Mouse (Mus musculus): ENCODE data around the gene Gm49387.

The Gm49387 gene

DNA sequence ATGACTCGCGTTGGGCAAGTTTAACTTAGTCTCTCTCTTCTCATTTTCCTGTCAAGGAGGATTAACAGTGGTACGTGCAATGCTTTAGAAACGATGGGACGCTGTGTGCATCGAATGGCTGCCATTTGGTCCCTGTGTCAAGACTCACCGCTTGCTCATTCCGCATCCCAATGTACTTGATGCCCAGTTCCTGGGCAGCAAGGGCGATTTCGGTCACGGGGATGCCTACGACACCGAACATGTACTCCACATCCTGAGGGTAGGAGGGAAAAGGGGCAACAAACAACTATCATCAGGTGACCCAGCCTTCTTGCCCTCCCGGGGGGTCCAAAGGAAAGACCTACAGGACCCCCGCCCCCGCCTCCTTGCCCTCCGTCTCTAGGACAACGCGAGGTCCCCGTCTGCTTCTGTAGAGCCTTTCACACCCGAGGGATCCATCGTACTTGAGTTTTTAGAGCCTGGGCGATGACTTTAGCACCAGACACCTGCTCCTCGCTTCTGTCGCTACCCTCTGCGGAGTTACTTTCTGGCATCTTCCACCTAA is at the start of gene Gm49387:
TSS of gene Gm49387 (minus strand) at position 533 of the 544 bp plus-strand sequence.
- no peak for DNase-seq (ENCODE audit: low spot score in 2 of 2)

DNA sequence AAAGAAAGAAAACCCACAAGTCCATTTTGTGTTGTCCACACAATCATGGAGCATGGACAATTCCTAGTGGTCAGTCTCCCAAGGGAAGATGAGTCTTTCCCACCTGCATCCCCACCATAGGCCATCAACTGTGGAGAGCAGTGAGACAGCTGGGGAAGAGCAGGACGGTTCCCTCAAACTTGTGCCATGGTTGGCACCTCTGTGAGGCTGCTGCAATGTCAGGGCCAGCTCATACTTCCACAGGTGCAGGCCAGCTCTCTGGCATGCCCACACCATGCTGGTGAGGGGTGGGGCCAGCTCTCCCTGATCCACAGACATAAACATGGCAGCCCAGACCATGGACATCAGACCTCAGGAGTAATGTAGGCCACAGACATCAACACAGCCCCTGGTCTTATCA is 45.6 kb upstream of the Gm49387 start:
- no peak for DNase-seq (ENCODE audit: low spot score in 2 of 2)

DNA sequence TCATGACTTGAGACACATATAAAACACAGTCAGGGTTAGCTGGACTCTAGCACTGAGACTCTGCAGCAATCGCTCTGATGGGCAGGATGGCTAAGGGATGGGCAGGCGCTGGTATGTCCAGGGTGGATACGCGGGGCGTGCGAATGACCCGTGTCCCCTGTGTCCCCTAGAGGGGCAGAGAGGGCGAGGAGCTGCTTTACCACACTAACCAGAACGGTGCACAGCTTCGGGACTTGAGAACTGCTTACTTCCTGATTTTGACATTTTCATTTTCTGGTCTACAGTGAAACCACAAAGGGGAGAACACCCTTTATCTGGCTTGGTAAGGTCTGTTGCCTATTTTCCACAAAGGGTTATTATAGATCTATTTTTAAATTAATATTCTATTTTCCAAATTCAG is 45.0 kb upstream of the Gm49387 start:
- no peak for DNase-seq (ENCODE audit: low spot score in 2 of 2)

DNA sequence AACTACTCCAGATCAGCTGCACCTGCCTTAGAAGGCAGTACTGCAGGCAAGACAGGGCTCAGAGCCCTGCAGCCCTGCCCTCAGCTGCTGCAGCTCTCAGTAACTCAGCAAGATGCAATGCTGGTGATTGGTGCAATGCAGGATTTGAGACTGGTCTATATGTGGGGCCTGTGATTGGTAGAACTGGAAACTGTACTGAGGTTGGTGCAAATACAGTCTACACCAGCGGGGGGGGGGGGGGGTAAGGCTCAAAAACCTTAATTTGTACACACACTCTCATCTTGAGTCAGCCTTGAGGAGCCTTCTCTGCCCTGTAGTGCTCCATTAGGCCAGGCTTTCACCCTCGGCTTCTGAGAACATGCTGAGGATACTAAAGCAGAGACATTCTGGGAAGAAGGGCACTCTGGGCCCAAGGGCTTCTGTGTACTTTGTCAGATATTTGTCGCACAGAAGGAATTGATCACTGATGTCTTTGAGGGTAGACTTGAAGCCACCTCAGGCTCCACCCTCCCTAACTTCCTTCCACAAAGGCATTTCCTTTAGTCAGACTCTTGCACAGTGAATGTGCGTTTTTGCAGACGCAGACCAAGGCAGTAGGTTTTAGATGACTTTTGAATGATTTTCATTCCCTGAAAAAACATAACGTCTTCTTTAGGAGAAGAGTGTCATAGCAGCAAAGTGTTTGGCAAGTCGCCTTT is 43.8 kb upstream of the Gm49387 start:
- no peak for DNase-seq (ENCODE audit: low spot score in 2 of 2)

DNA sequence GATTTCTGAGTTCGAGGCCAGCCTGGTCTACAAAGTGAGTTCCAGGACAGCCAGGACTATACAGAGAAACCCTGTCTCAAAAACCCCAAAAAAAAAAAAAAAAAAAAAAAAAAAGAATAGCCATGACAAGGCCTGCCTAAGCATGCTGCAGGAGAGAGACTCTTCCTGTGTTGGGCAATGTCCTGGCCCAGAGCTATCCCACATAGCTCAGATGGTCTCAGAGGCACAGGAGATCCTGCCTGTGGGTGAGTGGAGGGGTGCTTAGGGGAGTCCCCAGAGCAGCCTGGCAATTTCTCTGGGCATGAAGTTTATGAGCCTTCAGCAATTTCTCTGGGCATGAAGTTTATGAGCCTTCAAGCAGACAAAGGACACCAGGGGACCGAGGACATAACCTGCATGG is 42.9 kb upstream of the Gm49387 start:
- no peak for DNase-seq (ENCODE audit: low spot score in 2 of 2)

DNA sequence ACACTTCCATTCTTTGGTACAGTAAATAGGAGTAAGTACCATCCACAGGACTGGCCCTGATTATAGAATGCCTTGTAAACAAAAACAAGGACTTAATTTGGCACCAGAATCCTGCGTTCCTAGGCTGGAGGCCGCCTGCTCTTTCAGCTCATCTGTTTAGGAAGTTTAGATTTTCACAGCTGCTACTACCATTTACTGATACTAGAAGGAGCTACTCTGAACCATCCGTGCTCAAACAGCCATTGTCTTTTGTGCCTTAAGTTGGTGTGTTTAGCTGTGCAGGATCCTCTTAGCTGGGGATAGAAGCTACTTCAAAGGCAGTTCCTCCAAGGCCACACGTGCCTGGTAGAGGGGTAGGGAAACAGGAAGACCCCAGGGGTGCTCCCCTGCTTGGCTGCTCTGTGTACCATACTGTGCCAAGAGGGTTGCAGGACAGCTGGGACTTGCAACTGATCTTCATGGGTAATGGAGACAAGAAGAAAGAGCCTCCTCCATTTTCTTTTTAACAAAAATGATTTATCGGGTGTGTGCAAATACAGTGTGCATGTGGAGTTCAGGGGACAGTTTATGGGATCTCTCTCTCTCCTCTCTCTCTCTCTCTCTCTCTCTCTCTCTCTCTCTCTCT is 41.4 kb upstream of the Gm49387 start:
- no peak for DNase-seq (ENCODE audit: low spot score in 2 of 2)

DNA sequence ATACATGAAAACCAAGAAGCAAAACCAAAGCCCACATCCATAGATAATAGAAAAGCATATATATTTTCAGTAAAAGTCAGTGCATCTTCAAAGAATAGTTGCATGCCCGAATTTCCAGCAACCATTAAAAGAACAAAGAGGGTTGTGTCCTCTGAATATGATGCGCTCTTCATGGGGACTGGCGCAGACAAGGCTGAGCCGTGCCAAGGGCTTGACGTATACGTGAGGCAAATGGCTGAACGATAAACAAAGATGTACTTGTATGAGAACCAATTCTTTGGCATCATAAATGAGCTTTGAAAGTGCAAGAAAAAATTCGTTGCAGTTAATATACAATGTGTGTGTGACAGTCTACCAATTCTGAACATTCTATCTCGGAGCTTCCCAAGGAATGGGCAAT is 40.6 kb upstream of the Gm49387 start:
- DNase-seq (ENCODE audit: low spot score in 2 of 2), result no peak

DNA sequence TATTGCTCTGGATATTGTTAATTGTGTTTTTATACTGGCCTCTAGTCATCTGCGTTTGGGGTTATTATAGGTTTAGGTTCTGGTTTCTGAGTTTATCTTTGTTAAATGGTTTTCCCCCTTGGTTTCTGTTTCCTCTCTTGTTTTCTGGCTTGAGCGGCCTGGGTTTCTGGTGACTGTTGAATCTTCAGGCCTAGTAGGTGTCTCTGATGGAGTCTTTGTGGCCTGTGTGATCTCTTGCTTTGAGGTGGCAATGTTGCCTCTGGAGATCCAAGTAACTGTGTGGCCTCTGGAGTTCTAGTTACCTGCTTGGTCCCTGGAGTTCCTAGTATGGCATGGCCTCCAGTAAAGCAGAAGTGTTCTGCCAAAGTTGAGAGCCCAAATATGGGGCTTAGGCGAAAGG is 40.0 kb upstream of the Gm49387 start:
- DNase-seq (ENCODE audit: low spot score in 2 of 2), result no peak

DNA sequence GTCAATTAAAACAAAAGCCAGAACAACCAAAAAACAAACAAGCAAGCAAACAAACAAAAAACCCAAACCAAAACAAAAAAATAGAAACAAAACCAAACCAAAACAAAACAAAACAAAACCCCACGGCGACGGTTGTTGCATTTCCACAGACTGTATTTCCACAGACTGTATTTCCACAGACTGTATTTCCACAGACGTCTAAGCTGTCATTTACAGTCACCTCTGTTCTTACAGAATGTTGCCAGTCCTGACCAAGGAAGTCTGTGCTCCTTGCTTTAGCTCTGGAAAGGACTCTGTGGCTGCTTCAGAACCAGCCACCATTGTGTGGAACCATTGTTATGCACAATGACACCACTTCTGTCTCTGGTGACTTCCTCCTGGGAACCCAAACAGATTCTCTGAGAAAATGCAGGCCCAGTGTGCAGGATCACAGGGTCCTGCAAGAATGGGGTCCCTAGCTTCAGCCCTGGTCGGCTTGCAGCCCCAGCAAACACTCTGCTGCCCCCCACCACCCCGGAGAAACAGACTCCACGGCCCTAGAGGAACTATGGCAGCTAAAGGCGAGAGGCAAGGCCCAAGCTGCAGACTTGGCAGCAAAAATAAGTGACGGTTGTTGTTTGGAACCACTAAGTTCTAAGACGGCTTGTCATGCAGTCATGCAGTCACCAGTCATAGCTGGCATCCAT is 31.1 kb upstream of the Gm49387 start:
- no peak for DNase-seq (ENCODE audit: low spot score in 2 of 2)

DNA sequence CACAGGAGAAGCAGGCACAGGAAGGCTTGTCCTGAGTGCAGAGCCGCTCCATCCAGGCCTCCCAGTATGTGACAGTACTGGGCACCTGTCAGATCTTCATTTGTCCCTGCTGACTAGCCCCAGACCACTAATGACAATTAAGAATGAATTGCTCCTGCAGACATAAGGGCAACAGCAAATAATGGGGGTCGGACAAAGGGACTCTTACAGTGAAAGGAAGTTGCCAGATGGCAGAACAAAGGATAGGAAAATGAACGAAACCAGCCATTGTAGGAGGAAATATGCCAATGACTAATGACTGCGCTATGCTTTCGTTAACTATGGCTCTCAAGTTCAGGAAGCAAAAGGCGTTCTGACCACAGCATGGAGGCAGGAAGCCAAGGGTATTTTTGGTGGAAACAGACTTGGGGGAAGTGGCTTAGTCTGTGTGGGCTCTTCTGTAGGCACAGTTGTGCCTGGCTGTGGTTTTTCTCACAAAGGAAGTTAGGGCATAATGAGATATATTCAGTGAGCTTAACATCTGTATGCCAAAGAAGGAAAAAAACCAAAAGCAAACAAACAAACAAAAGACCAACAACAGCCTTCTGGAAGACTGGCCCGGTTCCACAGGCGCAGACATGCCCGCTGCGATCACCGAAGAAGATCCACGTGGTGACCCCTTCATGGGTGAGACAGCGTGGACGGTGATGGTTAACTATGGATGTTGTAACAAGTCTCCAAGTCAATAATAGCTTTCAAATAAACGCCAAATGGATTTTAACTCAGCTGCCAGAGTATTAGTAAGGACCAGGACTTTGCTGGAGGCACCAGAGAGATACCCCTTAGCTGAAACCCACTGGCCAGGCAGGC is 29.2 kb upstream of the Gm49387 start:
- no peak for DNase-seq (ENCODE audit: low spot score in 2 of 2)

DNA sequence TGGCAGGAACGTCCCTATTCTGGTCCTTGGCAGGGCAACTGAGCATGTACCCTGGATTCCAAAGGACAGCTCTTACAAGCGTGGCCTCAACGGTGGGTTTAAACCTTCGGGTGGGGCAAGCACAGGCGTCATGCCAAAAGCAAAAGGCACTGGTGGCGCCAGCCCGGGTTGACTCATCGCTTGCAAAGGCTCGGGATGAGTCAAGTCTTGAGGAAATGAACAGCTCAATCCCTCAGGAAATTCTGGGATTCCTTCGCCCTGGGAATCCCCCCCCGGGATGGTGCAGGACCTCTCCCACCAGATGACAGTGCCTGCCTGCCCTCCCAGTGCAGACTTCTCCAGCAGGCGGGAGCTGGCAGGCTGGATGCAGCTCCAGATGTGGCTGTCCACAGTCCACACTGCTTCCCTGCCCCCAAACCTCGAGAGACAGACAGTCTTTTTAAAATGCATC is 28.5 kb upstream of the Gm49387 start:
- peak; percentile 61 to 67 for DNase-seq (ENCODE audit: low spot score in 2 of 2)

DNA sequence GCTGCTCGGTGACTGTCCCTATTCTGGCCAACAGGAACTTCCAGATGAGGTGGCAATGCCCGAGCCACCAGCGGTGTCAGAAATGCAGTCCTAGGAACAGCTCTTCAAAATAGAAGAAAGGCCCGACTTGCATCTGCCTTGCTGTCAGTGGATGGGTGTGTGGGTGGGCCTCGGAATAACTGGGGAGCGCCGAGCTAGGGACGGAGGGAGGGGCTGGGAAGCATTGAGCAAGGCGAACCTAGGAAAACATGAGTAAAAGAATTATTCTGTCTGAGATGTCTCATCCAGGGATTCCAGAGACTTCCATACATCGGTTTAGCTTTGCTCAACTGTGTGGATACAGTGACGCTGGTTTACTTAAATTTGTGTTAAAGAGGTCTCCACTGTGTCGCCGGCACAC is 27.6 kb upstream of the Gm49387 start:
- peak in 1 of 2 experiments; percentile 60 for DNase-seq (ENCODE audit: low spot score in 2 of 2)

DNA sequence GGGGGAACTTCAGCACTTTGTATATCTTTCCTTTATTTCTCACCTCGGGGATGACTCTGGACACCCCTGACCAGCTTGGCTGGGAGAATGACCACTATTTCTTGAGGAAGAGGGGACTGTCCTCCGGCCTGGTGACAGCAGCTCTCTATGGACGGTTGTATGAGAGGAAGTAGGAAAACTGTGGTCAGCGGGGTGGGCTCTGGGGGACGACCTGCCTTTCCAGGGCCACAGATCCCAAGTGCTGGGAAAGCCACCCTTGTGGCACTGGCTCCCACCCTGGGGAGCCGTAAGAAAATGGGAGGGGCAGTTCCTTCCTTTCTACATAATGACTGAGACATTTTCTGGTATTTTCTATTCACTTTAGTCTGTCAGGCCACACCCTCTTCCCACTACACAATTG is 27.1 kb upstream of the Gm49387 start:
- no peak for DNase-seq (ENCODE audit: low spot score in 2 of 2)

DNA sequence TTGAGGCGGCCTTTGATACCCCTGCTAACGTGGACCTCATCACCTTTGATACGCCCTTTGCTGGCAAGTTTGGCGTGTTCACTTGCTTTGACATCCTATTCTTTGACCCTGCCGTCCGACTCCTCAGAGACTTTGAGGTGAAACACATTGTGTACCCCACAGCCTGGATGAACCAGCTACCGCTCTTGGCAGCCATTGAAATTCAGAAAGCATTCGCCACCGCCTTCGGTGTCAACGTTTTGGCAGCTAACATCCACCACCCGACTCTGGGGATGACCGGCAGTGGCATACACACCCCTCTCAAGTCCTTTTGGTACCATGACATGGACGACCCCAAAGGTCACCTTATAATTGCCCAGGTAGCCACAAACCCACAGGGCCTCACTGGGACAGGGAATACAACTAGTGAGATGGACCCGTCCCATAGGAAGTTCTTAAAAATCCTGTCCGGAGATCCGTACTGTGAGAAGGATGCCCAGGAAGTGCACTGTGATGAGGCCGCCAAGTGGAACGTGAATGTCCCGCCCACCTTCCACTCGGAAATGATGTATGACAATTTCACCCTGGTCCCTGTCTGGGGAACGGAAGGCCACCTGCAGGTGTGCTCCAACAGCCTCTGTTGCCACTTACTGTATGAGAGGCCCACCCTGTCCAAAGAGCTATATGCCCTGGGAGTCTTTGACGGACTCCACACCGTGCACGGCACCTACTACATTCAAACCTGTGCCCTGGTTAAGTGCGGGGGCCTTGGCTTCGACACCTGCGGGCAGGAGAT is 26.4 kb upstream of the Gm49387 start:
- no peak for DNase-seq (ENCODE audit: low spot score in 2 of 2)

DNA sequence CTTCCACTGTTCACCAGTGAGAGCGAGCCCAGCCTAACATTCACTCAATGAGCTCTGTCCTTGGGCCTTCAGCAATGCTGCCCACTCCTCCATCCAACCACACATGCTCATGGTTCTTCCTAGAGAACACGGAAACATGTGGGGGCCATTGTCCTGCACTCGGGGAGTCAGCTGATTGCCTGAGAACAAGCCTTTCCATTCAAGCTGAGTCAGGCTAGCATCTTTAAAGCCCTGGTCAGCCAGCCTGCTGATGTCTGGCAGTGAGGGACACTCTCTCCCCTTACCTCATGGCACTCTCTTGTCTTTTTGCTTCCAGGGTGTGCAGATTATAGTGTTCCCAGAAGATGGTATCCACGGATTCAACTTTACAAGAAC is 24.9 kb upstream of the Gm49387 start:
- DNase-seq (ENCODE audit: low spot score in 2 of 2), result no peak

DNA sequence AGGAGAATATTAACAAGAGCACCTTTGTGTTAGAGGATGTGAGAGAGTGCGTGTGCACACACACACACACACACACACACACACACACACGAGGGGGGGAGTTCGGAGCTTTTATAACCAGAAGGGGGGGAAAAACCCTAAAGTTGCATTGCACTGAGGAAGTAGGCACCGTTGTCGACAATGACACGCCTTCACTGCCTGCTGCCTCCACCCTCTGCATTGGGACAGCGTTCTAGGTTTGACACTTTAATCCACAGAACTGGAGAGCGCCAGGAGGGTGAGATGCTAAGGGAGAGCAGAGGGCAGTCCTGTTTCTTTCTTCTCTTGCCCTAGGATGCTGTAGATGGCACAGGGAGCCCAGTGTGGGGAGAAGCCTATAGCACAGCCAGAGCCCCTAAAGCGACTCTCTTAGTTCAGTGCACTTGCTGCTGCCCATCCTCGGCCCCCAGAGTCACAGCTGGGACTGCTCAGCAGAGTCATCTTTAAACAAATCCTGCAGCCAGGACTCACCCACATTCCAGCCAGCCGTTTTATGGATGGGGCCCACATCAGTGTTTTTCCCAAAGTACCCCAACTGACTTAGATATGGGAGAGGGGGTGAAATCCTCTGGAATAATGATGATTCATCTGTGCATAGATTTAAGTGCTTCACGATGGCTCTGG is 24.4 kb upstream of the Gm49387 start:
- DNase-seq (ENCODE audit: low spot score in 2 of 2), result no peak

DNA sequence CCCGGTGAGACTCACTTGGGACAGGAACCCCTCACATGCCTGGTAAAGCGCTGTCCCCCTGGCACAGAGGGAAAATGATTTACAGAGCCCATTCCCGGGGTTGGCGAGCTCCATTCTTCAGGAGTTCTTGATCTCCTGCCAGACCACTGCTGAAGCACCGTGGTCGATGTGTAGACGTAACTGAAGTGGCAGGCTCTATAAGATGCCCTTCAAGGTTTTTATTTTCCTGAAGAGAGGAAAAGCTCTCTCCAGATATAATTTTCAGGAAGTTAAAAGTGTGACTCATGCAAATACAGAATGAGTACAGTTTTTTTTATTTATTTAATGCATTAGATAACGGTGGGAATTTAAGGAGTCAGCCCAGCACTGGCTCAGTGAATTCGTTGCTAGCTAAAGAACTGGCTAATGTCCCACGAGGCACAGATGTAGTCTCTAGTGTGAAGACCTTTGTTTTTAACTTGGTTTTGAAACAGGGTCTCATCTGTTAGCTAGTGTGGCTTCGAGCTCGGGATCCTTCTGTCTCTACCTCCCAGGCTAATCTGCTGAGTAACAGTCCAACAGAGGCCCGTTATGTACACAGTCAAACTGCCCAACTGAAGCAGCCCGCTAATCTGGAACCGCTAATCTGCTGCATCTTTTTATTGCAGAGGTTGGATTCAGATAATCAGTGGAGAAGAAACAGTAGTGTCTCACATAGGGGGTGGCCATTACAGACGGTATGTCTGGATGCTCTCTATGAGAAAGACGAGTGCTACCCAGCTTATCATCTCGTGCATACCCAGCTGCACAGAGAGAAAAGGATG is 23.6 kb upstream of the Gm49387 start:
- no peak for DNase-seq (ENCODE audit: low spot score in 2 of 2)

DNA sequence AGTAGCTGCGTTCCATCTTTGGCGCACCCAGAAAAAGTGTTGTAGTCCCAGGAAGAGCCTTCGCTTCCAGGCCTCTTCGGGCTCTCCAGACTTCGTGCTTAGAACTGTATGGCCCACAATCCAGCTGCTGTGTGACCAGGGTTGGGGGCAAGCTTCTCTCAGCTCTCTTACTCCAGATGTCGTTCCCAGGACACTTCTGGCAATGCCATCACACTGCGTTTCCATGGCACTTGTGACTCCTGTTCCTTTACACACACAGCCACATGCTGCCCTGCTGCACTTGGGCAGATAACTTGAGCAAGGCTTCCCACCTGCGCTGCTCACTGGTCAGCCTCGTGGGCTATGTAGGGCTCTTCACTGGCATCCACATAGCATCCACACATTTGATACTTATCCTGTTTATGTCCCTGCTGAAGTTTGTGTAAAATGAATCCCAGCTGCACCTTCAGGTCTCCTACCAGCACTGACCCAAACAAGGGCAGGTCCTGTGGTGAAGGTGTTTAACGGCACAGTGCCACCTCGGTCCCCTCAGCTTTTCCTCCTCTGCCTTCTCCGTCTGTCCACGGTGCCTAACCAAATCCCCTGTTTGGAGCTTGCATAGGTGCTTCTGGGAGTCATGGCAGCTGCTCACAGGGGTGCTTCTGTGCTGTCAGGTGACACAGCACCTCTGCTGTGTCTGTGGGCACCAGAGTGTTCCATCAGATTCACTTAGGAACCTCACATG is 22.9 kb upstream of the Gm49387 start:
- DNase-seq (ENCODE audit: low spot score in 2 of 2), result no peak
